Mouse (Mus musculus) megakaryocyte, embryonic 14.5 days (primary cell): Measurements from ENCODE around the gene Prdm1. TPM values are rescaled to one million over a fixed set of nuclear protein-coding genes. Genes with fewer than 3 reads are reported as not detected.

Experiments
- H3K27me3 ChIP-seq: replicated peaks from 2 replicates; pipeline ENCODE3; 2012; ENCODE audit warnings: inconsistent platforms
- H3K36me3 ChIP-seq: replicated peaks from 2 replicates; pipeline ENCODE3; 2012; ENCODE audit warnings: low read length, inconsistent platforms, mixed read lengths
- H3K4me1 ChIP-seq: 2 replicates; pipeline ENCODE4 v1.6.1; 2012; ENCODE audit warnings: inconsistent platforms
- H3K4me3 ChIP-seq: replicated peaks from 2 replicates; pipeline ENCODE3; 2012; ENCODE audit warnings: moderate library complexity, mild to moderate bottlenecking, inconsistent platforms
- H3K9me3 ChIP-seq: 2 replicates; pipeline ENCODE4 v1.6.1; 2012; ENCODE audit warnings: inconsistent platforms
- FLI1 ChIP-seq: IDR thresholded peaks from 2 replicates; pipeline ENCODE4 v1.6.1; 2012; ENCODE audit warnings: low read length, inconsistent platforms, mixed read lengths
- GATA1 ChIP-seq: IDR thresholded peaks from 3 replicates; pipeline ENCODE4 v1.6.1; 2012; ENCODE audit warnings: mixed read lengths, low read length, inconsistent platforms, borderline replicate concordance
- polyA plus RNA-seq: library from polyadenylated mRNA; stranded (reverse); fragments of >175 nt; gene quantifications from 2 replicates; pipeline ENCODE4 v1.2.3, GENCODE M21; 2012; ENCODE audit warnings: low replicate concordance; ENCODE audit not compliant: insufficient read depth

The Prdm1 gene
- polyA plus RNA-seq, 1 experiment: 0.81 TPM

DNA sequence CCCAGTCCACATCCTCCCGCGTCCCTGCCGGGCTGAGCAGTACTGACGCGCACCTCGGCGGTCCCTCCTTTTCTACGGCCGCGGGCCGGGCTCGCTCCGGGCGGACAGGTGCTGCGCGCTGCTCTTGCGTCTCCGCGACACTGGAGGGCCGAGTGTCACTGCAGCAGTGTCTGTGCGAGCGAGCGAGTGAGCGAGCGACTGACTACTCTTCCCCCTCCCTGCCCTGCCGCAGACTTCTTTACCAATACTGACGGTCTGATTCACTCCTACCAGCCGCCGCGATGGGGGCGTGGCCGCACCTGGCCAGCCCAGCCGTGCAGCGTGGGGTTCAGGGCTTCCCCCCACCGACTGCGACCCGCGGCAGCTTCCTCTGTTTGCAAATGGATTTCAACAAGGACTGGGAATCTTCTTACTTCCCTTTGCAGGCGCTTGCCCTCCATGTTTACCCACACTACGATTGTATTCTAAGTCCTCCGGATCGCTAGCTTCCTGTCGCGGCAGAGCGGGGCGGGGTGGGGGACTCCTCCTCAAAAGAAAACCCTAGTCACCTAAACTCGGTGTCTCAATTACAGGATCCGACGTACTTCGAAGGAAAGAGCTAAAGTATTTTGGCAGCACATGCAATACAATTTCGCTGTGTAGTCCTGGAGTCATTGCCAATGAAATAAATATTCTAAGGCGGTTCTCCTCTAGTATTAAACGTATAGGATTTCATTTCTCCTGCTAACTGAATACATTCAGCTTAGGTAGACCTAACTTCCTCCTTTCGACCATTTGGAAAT, 69.6 kb downstream of the Prdm1 start:
- Histone ChIP-seq H3K9me3 (no peaks in the 10 kb centered on the region), H3K4me1 (peaks cover 31% of the 10 kb centered on the region), H3K27me3 (peaks cover 33% of the 10 kb centered on the region), H3K36me3 (no peaks in the 10 kb centered on the region), H3K4me3 (peak overlapping the region; percentile 94)
- TF ChIP-seq FLI1: no peak

DNA sequence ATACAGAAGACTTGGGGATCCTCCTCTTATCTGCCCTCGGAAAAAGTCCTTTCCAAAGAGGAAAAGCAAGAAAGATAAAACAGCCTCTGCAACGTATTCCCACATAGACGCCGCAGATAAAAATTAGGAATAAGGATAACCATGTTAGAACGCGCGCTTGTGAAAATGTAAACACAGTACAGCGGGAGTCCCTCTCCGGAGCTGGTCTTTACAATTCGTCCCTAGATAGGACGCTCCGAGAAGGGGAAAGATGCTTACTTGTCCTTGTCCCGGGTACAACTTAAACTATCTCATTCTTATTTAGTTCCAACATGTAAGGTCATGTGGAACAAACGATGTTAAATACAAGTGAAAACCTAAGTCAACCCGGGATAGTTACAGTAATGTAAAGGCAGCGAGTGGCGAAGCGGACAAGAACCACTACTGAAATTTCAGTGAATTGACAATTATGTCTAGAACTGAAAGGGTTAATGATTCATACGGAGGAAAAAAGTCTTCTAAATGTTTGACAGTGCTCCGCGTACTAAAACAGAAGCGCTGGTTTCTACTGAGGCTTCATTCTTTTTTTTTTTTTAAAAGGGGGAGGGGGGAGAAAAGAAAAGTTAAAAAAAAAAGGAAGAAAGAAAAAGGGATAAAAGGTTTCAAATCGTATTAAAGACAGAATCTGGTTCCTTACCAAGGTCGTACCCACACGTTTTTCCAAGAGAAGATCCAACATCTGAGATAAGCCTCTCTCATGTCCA, 70.3 kb downstream of the Prdm1 start:
- H3K27me3 ChIP-seq: peaks cover 31% of the 10 kb centered on the region
- TF ChIP-seq FLI1: no peak
- TF ChIP-seq GATA1: no peak
- peaks cover 31% of the 10 kb centered on the region for H3K4me1 ChIP-seq
- H3K36me3 ChIP-seq: no peaks in the 10 kb centered on the region
- H3K9me3 ChIP-seq: no peaks in the 10 kb centered on the region
- H3K4me3 ChIP-seq: peak overlapping the region; percentile 94

DNA sequence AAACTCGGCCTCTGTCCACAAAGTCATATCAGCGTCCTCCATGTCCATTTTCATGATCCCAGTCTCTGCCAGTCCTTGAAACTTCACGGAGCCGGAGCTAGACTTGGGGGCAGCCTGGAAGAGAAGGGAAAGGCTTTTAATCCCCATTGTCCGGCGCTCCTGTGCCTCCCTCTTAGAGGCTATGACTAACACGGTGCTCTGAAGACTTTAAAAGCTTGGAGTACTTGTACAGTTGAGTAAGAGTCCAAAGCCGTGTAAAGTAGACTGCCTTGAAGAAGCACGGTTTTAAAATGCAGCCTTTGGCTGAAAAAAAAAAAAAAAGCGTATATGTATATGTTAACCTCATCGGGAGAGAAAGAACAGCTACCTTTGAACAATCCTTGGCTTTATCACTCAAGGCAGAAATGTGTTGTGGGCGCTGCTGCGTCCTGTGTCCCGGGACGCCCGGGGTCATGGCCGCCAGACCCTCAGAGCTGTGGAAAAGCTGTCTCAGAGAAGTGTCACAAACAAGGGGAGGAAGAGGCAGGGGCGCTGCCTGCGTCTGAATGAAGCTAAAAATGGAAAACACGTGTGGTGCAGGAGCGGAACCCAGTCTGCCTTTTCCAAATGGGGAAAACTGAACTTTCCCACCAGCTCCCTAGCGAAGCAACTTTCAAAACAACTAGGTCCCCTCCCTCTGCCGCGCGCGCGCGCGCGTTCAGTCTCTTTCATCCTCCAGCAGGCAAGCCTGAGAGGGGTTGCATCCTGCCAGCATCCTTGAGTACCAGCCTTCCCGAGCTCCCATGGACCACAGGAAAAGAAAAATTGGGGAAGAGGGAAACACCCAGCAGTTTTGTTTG, 71.3 kb downstream of the Prdm1 start:
- Histone ChIP-seq H3K4me1 (peaks cover 31% of the 10 kb centered on the region), H3K36me3 (no peaks in the 10 kb centered on the region), H3K27me3 (peaks cover 33% of the 10 kb centered on the region), H3K4me3 (peak overlapping the region; percentile 94), H3K9me3 (no peaks in the 10 kb centered on the region)
- no peak for TF ChIP-seq FLI1
- TF ChIP-seq GATA1: no peak

DNA sequence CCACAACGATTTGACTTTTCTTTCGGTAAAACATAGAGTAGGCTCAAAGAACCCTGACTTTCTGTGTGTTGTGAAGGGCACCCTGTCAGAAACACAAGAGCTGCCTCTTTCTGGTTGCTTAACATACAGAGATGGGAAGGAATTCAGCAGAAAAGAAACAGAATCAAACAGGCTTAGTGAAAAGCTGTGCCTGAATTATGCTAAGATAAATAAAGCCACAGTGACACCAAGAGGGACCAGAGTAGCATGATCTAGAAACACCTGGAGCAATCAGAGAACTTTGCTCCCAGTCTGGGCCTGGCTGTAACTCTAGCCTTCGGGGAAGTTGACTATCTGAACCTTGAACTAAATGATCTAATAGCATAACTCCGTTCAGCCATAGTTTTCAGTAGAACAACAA, 73.5 kb downstream of the Prdm1 start:
- Histone ChIP-seq H3K4me1 (peaks cover 30% of the 10 kb centered on the region), H3K36me3 (no peaks in the 10 kb centered on the region), H3K4me3 (no peak overlapping the region), H3K9me3 (no peaks in the 10 kb centered on the region), H3K27me3 (peaks cover 33% of the 10 kb centered on the region)
- TF ChIP-seq FLI1: no peak
- TF ChIP-seq GATA1: no peak

DNA sequence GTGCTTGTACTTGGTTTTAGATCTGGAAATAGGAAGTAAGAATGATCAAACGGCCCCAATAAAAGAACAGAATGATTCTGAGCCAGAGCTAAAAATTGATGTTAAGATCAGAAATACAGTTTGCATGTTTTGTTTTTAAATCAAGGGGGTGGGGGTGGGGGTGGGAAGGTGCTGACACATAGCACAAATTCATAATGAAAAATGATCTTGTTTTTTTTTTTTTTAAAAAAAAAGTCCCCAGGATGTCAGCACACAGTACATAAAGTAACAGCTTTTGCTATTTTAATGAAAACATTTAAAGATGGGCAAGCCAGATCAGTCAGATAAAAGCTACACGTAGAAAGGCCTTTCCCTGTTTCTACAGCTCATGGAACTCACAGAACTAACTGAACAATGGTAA, 74.2 kb downstream of the Prdm1 start:
- Histone ChIP-seq H3K9me3 (no peaks in the 10 kb centered on the region), H3K4me3 (no peak overlapping the region), H3K4me1 (peaks cover 23% of the 10 kb centered on the region), H3K27me3 (peaks cover 30% of the 10 kb centered on the region), H3K36me3 (no peaks in the 10 kb centered on the region)
- TF ChIP-seq FLI1: no peak
- TF ChIP-seq GATA1: no peak

DNA sequence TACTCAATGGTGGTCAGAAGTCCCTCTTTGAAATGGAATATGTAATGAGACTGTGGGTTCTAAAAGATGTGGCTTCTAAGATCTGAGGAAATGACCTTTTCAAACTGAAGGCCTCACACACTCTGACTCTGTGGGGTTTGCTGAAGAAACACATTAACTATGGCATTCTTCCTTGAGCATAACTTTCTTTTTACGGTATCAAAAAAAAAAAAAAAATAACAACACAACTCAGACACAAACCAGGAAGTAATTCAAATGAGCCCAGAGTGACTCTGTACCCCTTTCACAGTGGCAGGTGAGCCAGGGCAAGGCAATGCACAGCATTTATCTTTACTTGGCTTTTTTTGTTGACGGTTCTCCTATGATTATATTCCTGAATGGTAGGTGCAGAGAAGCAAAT, 77.5 kb downstream of the Prdm1 start:
- Histone ChIP-seq H3K4me3 (no peak overlapping the region), H3K27me3 (peaks cover 8% of the 10 kb centered on the region), H3K36me3 (no peaks in the 10 kb centered on the region), H3K4me1 (peaks cover 14% of the 10 kb centered on the region), H3K9me3 (no peaks in the 10 kb centered on the region)
- no peak for TF ChIP-seq FLI1
- TF ChIP-seq GATA1: no peak

DNA sequence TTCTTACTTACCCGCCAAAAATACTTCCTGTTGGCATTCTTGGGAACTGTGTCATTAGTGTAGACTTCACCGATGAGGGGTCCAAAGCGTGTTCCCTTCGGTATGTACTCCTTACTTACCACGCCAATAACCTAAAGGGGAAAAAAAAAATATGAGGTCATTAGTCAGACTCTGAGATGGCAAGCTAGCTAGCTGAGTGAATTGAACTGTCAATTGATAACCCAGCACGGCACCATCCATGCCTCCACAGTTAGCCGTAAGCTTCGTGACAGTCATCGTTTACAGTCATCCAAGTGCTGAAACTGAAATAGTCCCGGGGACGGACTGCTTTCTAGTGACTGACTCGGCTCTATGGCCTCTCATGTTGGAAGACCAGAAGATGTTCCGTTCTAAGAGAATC, 78.2 kb downstream of the Prdm1 start:
- Histone ChIP-seq H3K4me3 (no peak overlapping the region), H3K36me3 (no peaks in the 10 kb centered on the region), H3K9me3 (no peaks in the 10 kb centered on the region), H3K4me1 (peaks cover 14% of the 10 kb centered on the region), H3K27me3 (peaks cover 3% of the 10 kb centered on the region)
- TF ChIP-seq FLI1: no peak
- no peak for TF ChIP-seq GATA1

DNA sequence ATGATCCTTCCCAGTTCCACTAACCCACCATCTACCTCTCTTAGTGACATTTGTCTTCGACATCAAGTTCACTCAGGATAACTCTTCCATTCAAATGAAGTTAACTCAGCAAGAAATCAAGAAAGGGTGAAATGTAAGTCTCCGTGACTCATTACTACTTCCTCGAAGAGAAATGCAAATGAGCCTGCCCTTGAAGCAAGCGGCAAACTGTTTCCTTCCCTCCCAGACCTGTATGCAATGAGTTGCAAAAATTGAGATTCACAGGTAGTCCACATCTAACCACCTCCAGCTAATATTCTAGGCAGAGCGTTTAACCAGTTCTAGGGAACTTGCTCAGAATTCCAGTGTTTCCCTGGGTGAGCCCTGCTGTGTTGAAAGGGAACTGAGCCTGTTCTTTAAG, 78.6 kb downstream of the Prdm1 start:
- Histone ChIP-seq H3K9me3 (no peaks in the 10 kb centered on the region), H3K27me3 (peaks cover 3% of the 10 kb centered on the region), H3K36me3 (no peaks in the 10 kb centered on the region), H3K4me3 (no peak overlapping the region), H3K4me1 (peaks cover 14% of the 10 kb centered on the region)
- no peak for TF ChIP-seq GATA1
- TF ChIP-seq FLI1: no peak

DNA sequence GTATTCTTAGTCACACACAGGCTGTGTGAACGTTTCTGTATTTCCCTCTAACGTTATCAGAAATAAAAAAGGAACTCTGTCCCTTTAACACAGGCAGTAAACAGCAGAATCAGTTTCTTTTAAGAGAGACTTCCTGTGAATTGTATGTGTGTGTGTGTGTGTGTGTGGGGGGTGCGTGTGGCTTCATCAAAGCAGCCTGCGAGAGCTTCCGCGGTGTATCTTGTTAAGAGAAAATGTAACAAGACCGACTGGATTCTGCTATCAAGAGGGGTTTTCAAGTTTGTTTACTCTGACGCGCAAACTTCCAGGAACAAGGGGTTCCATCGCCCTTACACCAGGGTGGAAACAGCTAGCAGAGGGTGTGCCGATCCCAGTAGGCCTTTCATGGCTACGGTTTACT, 80.1 kb downstream of the Prdm1 start:
- H3K27me3 ChIP-seq: peaks cover 2% of the 10 kb centered on the region
- H3K9me3 ChIP-seq: no peaks in the 10 kb centered on the region
- no peak for TF ChIP-seq GATA1
- TF ChIP-seq FLI1: no peak
- H3K4me3 ChIP-seq: peak overlapping the region; percentile 44
- H3K36me3 ChIP-seq: no peaks in the 10 kb centered on the region
- H3K4me1 ChIP-seq: peaks cover 14% of the 10 kb centered on the region
